Mouse (Mus musculus) thymus, postnatal 25 days (tissue): ENCODE measurements at regions not wholly inside any gene's neighbourhood (a gene's known extent, or its start where the extent isn't known, plus 50 kb on each side); places are given as distances from the start of the nearest gene placed in this dataset.

Experiments used
- DNase-seq: peaks from one replicate; pipeline ENCODE4 v3.0.0; 2022

GRCm38 (mm10) chr1:185727749-185728148 is 273.1 kb downstream of the Slc30a10 start:
- DNase-seq: no peak

GRCm38 (mm10) chr1:185728406-185728805 is 273.8 kb downstream of the Slc30a10 start:
- DNase-seq: no peak

GRCm38 (mm10) chr1:185731062-185731461 is 276.4 kb downstream of the Slc30a10 start:
- no peak for DNase-seq

- no peak for DNase-seq
Observed at GRCm38 (mm10) chr1:185736773-185737172, 282.1 kb downstream of the Slc30a10 start.

GRCm38 (mm10) chr1:185741034-185741890 is 286.6 kb downstream of the Slc30a10 start:
- no peak for DNase-seq

- no peak for DNase-seq
Observed at GRCm38 (mm10) chr1:185749251-185749650, 294.6 kb downstream of the Slc30a10 start.

GRCm38 (mm10) chr1:185754486-185755290 is 300.0 kb downstream of the Slc30a10 start:
- DNase-seq: no peak

GRCm38 (mm10) chr1:185757376-185757775 is 302.7 kb downstream of the Slc30a10 start:
- DNase-seq: no peak

- DNase-seq: no peak
Observed at GRCm38 (mm10) chr1:185774202-185774601, 319.6 kb downstream of the Slc30a10 start.

- DNase-seq: no peak
Observed at GRCm38 (mm10) chr1:185779604-185780003, 325.0 kb downstream of the Slc30a10 start.

GRCm38 (mm10) chr1:185802156-185802555 is 315.0 kb downstream of the Lyplal1 start:
- DNase-seq: no peak

GRCm38 (mm10) chr1:185814901-185815300 is 302.2 kb downstream of the Lyplal1 start:
- DNase-seq: no peak

GRCm38 (mm10) chr1:185819044-185819443 is 298.1 kb downstream of the Lyplal1 start:
- DNase-seq: no peak

- no peak for DNase-seq
Observed at GRCm38 (mm10) chr1:185822241-185822640, 294.9 kb downstream of the Lyplal1 start.

- no peak for DNase-seq
Observed at GRCm38 (mm10) chr1:185823226-185823625, 293.9 kb downstream of the Lyplal1 start.

GRCm38 (mm10) chr1:185823956-185824355 is 293.2 kb downstream of the Lyplal1 start:
- no peak for DNase-seq

GRCm38 (mm10) chr1:185827986-185828385 is 289.1 kb downstream of the Lyplal1 start:
- no peak for DNase-seq

GRCm38 (mm10) chr1:185828486-185828885 is 288.6 kb downstream of the Lyplal1 start:
- no peak for DNase-seq

- no peak for DNase-seq
Observed at GRCm38 (mm10) chr1:185832059-185832458, 285.1 kb downstream of the Lyplal1 start.

GRCm38 (mm10) chr1:185834171-185834570 is 282.9 kb downstream of the Lyplal1 start:
- no peak for DNase-seq

- DNase-seq: no peak
Observed at GRCm38 (mm10) chr1:185836632-185837281, 280.4 kb downstream of the Lyplal1 start.

- DNase-seq: no peak
Observed at GRCm38 (mm10) chr1:185842481-185842880, 274.6 kb downstream of the Lyplal1 start.

GRCm38 (mm10) chr1:185847161-185847560 is 269.9 kb downstream of the Lyplal1 start:
- no peak for DNase-seq
